Mouse (Mus musculus) layer of hippocampus, adult 9-10 months (tissue): Measurements from ENCODE around the gene Mpp6.

Experiments used
- DNase-seq: peaks from one replicate; pipeline ENCODE4 v3.0.0; 2022; ENCODE audit warnings: low spot score

Mpp6 gene

DNA sequence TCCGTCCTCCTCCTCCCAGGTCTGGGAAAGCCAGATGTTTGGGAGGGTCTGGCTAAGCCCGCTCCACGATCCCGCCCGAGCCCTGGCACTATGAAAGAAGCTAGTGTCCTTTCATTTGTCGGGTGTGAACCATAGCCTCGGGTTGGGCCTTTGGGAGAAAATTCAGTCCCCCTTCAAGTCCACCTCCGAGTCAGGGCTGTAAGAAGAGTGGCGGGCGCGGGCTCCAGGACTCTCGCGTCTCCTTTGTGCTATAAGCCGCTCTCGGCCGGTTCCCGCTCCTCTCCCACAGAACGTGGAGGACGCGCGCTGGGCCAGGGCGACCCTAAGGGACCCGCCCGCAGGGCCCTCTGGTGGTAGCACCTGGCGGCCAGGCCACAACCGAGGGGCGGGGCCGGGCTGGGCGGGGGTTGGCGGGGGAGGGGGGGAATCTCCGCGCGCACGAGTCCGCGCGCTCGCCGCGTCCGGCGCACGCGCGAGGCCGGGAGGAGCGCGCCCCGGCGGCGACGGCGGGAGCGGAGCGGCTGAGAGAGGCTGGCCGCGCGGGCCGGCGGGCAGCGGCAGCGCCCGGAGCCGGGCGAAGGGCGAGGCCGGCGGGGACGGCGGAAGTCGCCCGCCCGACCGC, at the start of gene Mpp6:
TSS of gene Mpp6 (plus strand) at position 485 of the 622 bp plus-strand sequence.
- no peak for DNase-seq

DNA sequence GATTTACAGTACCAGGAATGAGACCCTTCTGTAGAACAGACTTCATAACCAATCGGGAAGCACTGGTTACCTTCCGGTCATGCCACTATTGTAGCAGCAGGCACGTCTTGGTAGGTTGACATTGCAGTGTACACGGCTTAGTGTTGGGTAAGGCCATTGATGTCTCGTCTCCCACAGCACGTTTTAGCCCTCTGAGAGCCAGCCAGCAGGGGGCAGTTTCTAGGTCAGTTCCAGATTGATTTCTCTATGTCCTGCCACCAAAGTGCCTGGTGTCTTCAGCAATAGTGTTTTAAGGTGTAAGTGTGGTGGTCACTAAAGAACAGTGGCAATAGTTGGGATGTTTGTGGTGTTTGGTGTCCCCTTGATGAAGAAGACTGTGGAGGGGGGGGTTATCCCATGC, 43.9 kb upstream of the Mpp6 start:
- no peak for DNase-seq

DNA sequence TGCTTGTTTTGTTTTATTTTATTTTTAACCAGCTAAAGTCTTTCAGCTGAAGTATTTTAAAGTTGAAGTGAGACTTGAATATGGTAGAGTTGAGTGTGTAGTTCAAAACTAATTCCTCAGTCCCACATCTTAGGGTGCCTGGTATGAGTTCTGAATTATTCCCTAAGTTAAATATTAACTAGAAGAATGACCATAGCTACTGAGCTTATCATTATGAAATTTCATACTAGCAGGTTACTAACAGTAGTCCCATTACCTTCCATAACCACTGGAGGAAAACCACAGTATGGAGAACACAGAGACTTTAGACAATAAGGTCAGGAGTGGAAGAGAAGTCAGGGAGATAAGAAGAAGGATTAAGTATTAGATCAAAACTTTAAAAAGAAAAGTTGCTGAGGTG, 41.6 kb upstream of the Mpp6 start:
- DNase-seq: no peak

DNA sequence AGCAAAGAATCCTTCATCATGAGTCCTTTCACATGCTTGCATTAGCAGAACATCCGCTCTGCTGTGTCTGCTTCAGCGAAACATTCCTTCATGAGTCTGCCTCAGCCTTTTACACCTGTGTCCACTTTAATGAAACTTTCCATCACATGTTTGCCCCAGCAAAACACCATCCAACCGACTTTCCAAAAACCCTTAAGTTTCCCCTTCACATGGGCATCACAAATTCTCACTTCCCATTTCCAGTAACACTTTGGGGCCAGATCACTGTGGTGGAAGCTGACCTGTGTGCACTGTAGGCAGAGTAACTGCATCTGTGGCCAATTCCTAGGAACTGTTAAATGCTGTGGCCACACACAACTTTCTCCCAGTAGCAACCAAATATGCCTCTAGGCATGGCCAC, 34.8 kb upstream of the Mpp6 start:
- DNase-seq: no peak

DNA sequence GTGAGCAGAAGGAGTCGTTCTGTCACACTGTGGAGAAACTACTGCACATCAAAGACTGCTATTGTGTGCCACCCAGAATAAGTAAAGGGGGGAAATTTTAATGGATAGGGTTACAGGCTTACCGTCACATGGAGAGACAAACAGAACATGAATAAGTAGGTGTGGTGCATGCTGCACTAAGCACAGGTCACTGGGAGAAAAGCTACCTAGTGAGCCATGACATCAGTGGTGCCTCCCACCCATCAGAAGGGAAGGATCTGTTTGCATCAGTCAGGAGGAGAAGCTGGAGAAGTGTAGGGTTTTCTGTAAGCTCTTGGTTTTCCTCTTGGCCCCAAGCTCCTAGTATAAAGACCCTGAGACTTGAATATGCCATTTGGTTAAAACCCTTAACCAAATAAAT, 33.6 kb upstream of the Mpp6 start:
- DNase-seq: no peak

DNA sequence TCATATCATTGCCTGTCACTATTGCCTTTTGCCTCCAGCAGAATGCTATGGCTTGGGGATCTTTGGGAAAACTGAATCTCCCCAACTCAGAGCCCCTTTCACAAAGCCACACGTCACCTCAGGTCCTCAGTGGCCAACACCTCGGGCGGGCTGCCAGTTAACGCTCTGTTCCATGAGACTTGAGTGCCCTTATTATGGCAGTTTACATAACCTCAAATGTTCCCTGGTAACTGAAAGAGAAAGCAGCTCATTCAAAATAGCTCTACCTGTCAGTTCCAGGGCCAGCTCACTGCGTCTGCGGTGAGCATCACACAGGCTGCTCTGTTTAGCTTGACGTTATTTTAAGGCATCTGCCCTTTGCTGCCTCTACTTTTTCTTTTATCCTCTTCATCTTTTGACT, 29.6 kb upstream of the Mpp6 start:
- no peak for DNase-seq

DNA sequence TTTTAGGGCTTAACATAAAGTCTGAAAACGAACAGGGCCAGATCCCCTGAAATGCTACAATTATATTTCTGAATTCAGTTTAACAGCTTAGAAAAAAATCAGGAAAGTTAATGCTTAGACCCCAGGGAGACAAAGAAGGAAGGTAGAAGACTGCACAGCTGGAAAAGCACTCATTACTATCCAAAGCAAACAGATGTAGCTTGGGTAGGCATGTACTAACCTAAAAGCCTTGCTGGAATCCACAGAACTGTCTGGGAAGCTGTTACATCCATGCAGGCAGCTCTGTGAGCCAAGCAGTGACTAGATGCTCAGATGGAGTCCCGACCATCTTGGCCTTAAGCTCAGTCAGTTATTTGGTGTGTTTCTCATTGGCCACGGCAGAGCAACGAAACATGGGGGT, 24.8 kb upstream of the Mpp6 start:
- no peak for DNase-seq

DNA sequence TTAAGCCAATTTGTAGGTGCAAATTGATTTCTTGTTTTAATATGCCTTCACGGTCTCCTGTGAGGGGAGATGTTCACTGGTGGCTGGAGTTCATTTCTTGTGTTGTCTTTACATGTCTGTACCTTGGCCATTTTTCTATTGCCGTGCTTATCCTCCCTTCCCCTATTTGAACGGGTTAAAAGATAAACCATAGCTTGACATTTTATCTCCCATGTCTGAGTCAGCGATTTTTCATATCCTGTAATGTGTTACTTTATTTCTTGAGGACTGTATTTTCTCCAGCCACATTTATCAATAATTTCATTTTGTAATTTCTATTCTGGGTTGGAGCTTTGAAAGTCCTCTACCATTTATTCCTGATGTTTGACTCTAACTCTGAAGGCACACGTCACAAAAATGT, 20.7 kb upstream of the Mpp6 start:
- no peak for DNase-seq

DNA sequence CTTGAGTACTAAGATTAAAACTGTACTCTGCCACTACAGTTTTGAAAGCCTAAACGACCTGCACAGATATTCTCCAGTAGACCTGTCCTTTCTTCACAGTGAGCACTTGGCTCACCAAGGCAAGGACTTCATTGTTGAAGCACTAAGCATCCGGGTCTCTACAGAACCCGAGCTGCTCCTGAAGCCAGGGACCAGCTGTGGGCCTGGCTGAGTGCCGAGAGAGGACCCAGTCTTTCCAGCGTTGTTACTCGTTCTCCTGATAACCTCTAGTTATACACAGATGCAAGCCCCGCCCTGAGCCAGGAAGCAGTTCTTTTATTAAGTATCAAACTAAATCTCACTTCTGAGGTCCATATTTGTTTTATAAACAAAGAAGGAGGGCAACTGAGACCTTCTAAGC, 19.8 kb upstream of the Mpp6 start:
- no peak for DNase-seq

DNA sequence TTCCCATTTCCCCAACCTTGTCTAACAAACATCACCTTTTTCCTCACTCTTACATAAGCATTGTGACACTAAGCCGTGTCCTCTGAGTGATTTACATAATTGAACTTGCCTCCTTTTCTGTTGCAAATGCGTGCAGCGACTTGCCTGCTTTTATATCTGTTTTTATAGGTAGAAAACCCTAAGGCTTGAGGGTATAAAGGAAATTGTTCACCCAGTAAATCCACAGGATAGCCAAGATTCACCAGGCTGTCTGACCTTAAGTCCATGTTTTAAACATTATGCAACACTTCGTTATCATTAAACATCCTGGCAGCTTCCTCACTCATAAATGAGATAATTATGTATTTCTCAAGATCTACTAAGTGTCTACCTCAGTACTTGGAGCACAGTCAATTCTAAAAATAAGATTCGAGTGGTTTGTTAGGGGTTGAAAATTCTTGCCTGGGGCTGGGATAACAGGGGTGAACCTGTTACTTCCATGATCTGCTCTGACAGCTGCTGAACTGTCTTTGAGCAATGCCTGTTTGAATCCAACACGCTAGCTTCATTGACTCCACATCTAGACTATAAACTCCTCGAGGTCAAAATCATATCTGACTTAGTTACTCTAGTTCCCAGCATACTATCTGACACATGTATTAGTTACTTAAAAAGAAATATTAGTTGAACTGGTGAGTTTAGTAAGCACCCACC, 18.4 kb upstream of the Mpp6 start:
- no peak for DNase-seq

DNA sequence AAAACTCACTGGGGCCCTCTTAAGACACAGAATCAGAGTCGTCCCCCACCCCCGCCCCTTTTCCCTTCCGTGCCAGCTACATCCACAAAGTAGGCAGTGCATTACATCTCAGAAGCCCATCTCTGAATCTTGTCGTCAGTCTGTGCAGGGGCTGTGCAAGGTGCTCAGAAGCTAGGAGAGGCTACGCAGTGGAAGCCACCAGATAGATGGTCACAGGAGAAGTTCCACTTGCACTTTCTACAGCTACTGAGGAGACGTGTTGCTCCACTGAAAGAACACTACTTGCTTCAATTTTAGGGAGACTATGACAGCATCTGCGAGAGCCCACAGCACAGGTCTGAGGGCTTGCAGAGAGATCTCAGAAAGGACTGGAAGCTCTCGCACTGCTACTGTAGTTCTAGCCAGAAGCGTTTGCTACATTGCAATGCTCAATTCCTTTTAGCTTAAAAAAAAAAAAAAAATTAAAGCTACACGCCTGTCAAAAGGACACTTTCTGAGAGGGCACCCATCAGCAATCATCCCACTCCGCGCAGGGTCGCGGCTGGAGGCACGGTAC, 762 bp upstream of the Mpp6 start:
- DNase-seq: no peak

DNA sequence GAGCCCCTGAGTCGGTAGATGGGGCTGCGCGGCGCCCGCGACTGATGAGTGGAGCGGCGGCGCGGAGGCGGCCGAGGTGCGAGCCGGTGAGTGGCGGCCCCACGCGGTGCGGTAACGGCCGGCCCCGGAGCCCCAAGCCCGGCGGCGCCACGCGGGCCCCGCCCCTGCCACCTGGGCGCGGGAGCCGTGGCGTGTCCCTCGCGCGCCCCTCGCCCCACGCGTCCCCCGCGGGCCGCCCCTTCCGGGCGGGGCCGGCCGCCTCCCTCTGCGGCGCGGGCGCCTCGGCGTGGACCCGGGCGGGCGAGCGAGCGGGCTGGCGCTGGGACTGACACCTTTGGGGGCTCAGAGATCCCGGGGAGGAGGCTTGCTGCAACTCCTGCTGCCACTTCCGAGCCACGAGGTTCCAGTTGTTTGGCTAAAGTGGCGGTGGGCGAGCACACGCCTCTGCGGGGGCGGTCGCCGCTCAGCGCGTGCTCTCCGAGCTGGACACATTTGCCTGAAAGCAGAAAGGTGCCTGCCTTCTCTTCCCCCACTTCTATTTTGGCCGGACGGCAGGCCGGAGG, 419 bp downstream of the Mpp6 start:
- DNase-seq: no peak

DNA sequence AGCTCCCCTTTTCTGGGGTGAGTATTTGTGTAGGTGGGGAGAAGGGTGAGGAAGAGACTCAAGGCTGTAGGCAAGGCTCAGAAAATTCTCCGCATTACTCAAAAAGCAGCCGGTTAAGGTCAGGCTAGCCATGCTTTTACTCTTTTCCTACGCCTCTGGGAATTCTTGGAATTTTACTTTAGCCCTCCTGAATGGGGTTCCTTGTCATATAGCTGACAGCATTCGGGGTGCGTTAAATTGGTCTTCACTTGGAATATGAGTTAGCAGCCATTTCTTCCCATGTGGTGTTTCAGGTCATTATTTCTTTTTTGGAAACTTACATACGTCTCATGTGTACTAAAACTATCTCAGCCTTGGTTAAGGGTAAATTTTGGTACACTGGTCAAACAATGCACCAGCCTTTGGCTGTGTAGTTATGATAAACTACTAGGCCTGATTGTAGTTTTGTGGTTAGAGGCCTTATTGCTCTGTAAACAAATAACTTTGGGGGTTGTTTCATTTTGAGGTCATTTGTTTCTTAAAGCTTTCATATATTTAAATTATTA, 1.1 kb downstream of the Mpp6 start:
- DNase-seq: no peak

DNA sequence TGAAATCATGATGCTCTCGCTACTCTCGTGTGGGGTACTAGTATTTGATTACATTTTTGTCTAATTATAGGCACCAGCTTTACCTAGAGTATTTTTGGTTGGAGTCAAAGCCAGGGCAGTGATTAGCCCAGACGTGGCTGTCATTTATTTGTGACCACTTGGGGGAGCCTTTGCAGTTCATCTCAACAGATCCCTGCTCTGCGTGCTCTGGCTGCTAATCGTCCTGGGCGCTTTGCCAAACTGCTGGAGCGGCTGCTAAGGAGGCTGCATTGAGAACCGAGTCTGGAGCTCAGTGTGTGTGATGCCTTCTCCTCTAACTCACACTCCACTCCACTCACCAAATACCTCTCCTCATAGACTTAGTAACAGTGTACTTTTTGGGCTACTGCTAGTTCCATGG, 2.7 kb downstream of the Mpp6 start:
- DNase-seq: peak; percentile 90

DNA sequence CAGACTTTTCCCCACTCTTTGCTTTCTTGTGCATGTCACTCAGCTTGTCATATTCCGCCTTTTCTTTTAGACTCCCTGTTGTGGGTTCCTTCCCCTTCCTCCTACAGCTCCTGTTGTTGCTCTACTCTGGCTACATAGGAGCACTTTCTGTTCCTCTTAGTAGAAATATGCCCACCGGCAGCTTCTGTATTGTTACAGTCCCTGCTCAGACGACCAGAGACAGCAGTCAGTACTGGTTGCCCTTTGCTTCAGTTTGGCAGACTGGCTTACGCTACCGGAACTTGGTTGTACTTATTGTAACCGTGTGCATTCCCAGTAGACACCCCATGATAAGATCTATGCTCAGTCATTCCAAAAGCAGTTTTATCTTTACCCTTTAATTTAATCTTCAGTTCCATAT, 4.2 kb downstream of the Mpp6 start:
- no peak for DNase-seq

DNA sequence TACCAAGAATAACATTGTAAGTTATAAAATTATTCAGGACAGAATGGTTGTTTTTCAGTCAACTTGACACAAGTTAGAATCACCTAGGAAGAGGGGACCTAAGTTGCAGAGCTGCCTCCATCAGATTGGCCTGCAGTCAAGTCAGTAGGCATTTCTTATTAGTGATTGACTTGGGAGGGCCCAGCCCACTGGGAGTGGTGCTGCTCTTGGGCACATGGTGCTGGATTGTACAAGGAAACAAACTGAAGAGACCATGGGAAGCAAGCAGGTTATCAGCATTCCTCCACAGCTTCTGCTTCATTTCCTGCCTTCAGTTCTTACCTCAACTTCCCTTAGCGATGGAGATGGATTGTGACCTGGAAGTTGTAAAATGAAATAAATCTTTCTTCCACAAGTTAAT, 10.9 kb downstream of the Mpp6 start:
- no peak for DNase-seq

DNA sequence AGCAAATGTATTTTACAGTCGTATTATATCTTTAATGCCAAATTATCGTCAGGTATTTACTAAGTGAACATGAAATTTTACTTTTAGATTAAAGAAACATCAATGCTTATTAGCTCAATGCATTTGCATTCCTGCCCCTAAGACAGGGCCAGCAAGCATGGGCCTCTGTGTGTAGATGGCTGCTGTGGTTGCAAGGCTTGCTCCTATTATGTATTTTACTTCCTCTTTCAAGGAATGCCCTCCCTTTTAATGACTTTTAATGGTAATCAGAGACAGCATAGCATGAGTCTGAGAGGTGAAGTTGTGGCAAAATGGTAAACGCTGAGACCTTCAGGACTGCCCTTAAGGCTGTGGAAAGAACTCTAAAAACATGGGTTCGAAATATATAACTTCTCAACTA, 12.8 kb downstream of the Mpp6 start:
- DNase-seq: no peak

DNA sequence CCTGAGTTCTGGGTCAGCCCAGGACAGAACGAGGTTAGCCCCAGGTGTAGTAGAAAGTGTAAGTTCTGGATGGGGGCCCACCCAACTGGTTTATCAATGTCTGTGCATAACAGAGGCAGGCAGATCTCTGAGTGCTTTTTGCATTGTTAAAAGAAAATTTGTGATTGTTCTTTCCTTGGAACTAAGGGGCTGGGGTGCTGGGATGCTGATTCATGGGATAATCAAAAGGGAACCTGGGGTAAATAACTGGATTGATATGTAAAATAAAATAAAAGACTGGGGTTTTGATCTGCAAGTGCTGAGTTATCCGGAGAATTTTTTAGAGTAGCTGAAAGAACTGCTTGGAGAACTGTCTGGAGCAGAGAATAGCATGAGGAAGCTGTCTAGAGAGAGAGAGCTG, 14.2 kb downstream of the Mpp6 start:
- DNase-seq: no peak

DNA sequence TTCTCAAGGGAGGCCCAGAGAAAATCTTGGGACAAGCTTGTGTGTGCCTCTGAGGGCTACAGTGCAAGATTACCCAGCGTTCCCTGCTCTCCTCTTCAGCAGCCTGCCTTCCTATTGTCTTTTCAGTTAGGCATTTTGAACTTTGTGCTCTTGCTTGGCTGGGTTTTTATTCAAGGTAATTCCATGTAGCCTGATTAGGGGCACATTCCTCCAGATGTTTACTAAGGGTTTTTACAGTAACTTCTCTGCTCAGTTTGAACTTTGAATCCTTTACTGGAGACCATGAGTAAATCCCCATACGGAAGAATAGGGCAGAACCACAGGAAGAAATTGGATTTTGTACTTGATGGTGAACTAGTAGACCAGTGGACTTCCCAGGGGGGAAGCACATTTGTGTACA, 16.3 kb downstream of the Mpp6 start:
- no peak for DNase-seq

DNA sequence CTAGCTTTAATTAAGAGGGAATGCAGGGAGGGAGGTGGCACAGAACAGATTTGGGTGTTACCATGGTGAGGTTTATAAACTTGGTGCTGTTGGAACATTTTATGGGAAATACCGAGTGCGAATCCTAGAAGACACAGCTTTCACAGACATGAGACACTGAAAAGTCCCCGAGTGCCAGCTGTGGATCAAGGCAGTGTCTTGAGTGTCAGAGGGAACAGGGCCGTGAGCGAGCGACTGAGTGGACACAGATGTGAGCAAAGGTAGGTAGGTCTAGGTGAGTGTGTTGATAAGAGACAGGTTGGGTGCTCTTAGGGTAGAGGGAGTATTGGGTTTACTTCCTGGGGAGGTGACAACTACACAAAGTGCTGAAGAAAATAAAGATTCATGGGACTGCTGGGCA, 17.5 kb downstream of the Mpp6 start:
- no peak for DNase-seq

DNA sequence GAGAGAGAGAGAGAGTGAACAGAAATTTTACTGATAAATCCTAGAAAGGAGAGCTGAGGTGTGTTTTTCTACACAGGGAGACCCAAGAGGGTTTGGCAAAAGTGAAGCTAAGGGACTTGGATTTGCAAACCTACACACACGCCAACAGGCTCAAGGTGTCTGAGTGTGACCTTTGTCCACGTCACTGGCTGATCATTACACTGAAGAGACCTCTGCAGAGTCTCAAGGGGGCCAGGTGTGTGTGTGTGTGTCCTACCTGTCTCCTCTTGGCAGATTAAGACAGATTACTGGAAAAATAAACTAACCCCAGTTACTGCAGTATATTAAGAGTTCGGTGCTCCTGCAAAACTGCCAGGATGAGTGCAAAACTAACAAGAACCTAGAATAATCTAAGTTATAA, 27.6 kb downstream of the Mpp6 start:
- no peak for DNase-seq

DNA sequence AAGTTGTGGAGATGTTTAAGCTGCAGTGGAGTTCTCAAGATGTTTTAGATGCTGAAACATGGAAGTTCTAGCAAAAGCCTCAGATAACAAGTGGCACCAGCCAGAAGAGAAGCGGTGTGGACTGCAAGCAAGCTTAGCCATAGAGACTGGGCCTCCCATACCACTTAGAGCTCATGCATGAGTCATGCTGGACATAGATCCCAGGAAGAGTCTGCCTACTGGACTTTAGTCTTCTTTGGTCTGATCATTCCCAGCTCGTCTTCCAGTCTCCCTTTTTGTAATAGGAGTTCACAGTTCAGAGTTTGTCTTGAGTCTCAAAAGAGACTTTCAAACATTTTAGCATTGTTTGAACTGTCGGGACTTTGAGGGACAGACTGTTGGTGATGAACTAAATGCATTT, 29.5 kb downstream of the Mpp6 start:
- DNase-seq: no peak

DNA sequence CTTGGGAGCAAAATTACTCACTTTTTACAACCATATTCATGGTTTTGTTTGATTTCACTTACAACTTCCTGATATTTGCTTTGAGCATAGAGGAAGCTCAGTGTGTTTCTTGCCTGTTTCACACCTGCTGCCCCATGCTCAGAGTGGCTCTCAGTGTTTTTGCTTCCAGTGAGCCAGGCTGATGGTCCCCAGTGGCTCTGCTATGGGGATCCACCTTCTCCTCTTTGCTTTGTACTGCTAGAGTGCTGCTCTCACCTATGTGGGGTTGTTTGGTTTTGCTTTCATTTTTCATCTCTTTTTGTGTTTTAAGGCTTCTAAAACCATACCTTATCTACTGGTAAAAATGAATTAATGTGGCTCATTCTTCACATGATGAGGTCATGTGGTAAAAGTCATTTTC, 36.1 kb downstream of the Mpp6 start:
- DNase-seq: no peak
